Mouse (Mus musculus) telencephalon, adult 2 months (tissue): ENCODE data around the gene Fam187a.

Experiments used
- DNase-seq: peaks from one replicate; pipeline ENCODE4 v3.0.0-alpha.2; 2011; ENCODE audit warnings: low read depth, low spot score

Fam187a gene

GRCm38 (mm10) chr11:102894716-102895115 lies 9.7 kb downstream of the Fam187a start:
- DNase-seq, result no peak

GRCm38 (mm10) chr11:102895779-102896178 lies 10.8 kb downstream of the Fam187a start:
- no peak for DNase-seq

GRCm38 (mm10) chr11:102896641-102897040 lies 11.7 kb downstream of the Fam187a start:
- no peak for DNase-seq

- no peak for DNase-seq
These were observed 13.4 kb downstream of the Fam187a start for GRCm38 (mm10) chr11:102898408-102898807.

GRCm38 (mm10) chr11:102900763-102901162 lies 15.8 kb downstream of the Fam187a start, which contains the start of gene Gfap:
Gene Gfap (minus strand): TSS chr11:102900912.
- peak; percentile 39 for DNase-seq

GRCm38 (mm10) chr11:102901199-102901598 lies 16.2 kb downstream of the Fam187a start:
- no peak for DNase-seq

- no peak for DNase-seq
These were observed 17.1 kb downstream of the Fam187a start for GRCm38 (mm10) chr11:102902107-102902506.

- no peak for DNase-seq
These were observed 18.7 kb downstream of the Fam187a start for GRCm38 (mm10) chr11:102903654-102904053.

- DNase-seq, result no peak
These were observed 26.4 kb downstream of the Fam187a start for GRCm38 (mm10) chr11:102911376-102911775.

GRCm38 (mm10) chr11:102915380-102915779 lies 30.4 kb downstream of the Fam187a start:
- DNase-seq, result no peak

GRCm38 (mm10) chr11:102918077-102918476 lies 33.1 kb downstream of the Fam187a start:
- DNase-seq, result no peak

- no peak for DNase-seq
These were observed 36.5 kb downstream of the Fam187a start for GRCm38 (mm10) chr11:102921491-102921890.

- DNase-seq, result peak; percentile 88
These were observed 39.8 kb downstream of the Fam187a start, which contains the start of gene Kif18b for GRCm38 (mm10) chr11:102924557-102925350. Gene Kif18b (minus strand): TSS chr11:102925124.

- DNase-seq, result no peak
These were observed 40.4 kb downstream of the Fam187a start for GRCm38 (mm10) chr11:102925351-102925717.

- no peak for DNase-seq
These were observed 45.7 kb downstream of the Fam187a start for GRCm38 (mm10) chr11:102930672-102931071.

GRCm38 (mm10) chr11:102936272-102936671 lies 51.3 kb downstream of the Fam187a start:
- DNase-seq, result no peak
